Comparison of ENCODE assay signal across 17 mouse cellular contexts in genomic region chr3:108689979-108690378, GRCm38 (mm10). TPM values are rescaled to one million over a fixed set of nuclear protein-coding genes. Genes with fewer than 3 reads are reported as not detected.
DNase-seq lines count a peak whose midpoint lies in the region; ATAC-seq lines count a peak whose summit lies in the region.
"Had no signal": no experiment of that assay in that cellular context is flagged by ENCODE, and none has a peak within 500 bp of the region (broad histone marks: within the 10 kb centered on the region; RNA-seq: fewer than 3 reads in every experiment).

No protein-coding gene starts in this region.

- H3K27ac ChIP-seq in embryonic facial prominence, embryonic 11.5 days (replicated peaks; ENCODE audit: low read depth, low read length), result no peak overlapping the region
- H3K27ac ChIP-seq in embryonic facial prominence, embryonic 10.5 days (replicated peaks), result no peak overlapping the region
- H3K27ac ChIP-seq in lung, embryonic 16.5 days (ENCODE audit: low read length), result no peak overlapping the region
- H3K27ac ChIP-seq in embryonic facial prominence, embryonic 13.5 days, result peak overlapping the region; percentile 82
- peak overlapping the region; percentile 80 for H3K27ac ChIP-seq in limb, embryonic 15.5 days
- H3K27ac ChIP-seq: liver, embryonic 15.5 days had no signal

- no peaks in the 10 kb centered on the region for H3K9me3 ChIP-seq in embryonic facial prominence, embryonic 11.5 days (replicated peaks; ENCODE audit: control insufficient read depth, low read length)
- H3K9me3 ChIP-seq in embryonic facial prominence, embryonic 10.5 days, result no peaks in the 10 kb centered on the region
- no peaks in the 10 kb centered on the region for H3K9me3 ChIP-seq in lung, embryonic 16.5 days (ENCODE audit: control insufficient read depth, low read length)
- no peaks in the 10 kb centered on the region for H3K9me3 ChIP-seq in embryonic facial prominence, embryonic 13.5 days
- H3K9me3 ChIP-seq in limb, embryonic 15.5 days, result no peaks in the 10 kb centered on the region
- H3K9me3 ChIP-seq: G1E; liver, embryonic 15.5 days had no signal

- no peak overlapping the region for H3K4me2 ChIP-seq in embryonic facial prominence, embryonic 11.5 days (ENCODE audit: low read depth, low read length)
- no peak overlapping the region for H3K4me2 ChIP-seq in lung, embryonic 16.5 days (ENCODE audit: low read depth, low read length)
- H3K4me2 ChIP-seq in embryonic facial prominence, embryonic 13.5 days, result peak overlapping the region; percentile 19; the same call in 1 of the 2 replicates
- no peak overlapping the region for H3K4me2 ChIP-seq in limb, embryonic 15.5 days
- H3K4me2 ChIP-seq: liver, embryonic 15.5 days had no signal

- WGBS in embryonic facial prominence, embryonic 11.5 days, result 61% methylated on average over 4 of the region's 4 CpGs
- WGBS in embryonic facial prominence, embryonic 10.5 days, result 87% methylated on average over 4 of the region's 4 CpGs
- WGBS in lung, embryonic 16.5 days, result 61% methylated on average over 4 of the region's 4 CpGs
- WGBS in embryonic facial prominence, embryonic 13.5 days, result 26% methylated on average over 4 of the region's 4 CpGs
- WGBS in limb, embryonic 15.5 days, result 25% methylated on average over 4 of the region's 4 CpGs

- H3K4me1 ChIP-seq in embryonic facial prominence, embryonic 11.5 days (ENCODE audit: control insufficient read depth, insufficient read depth, low read length), result no peaks in the 10 kb centered on the region
- no peaks in the 10 kb centered on the region for H3K4me1 ChIP-seq in embryonic facial prominence, embryonic 10.5 days
- no peaks in the 10 kb centered on the region for H3K4me1 ChIP-seq in lung, embryonic 16.5 days (replicated peaks; ENCODE audit: control insufficient read depth, insufficient read depth, low read length)
- peaks cover 24% of the 10 kb centered on the region for H3K4me1 ChIP-seq in embryonic facial prominence, embryonic 13.5 days
- peaks cover 21% of the 10 kb centered on the region for H3K4me1 ChIP-seq in limb, embryonic 15.5 days
- H3K4me1 ChIP-seq: liver, embryonic 15.5 days had no signal

- H3K27me3 ChIP-seq in embryonic facial prominence, embryonic 11.5 days (ENCODE audit: control insufficient read depth, insufficient read depth, low read length), result no peaks in the 10 kb centered on the region
- no peaks in the 10 kb centered on the region for H3K27me3 ChIP-seq in embryonic facial prominence, embryonic 10.5 days (replicated peaks; ENCODE audit: low read depth, poor library complexity, severe bottlenecking)
- no peaks in the 10 kb centered on the region for H3K27me3 ChIP-seq in lung, embryonic 16.5 days (ENCODE audit: control insufficient read depth, insufficient read depth, low read depth, low read length)
- H3K27me3 ChIP-seq in embryonic facial prominence, embryonic 13.5 days, result no peaks in the 10 kb centered on the region
- no peaks in the 10 kb centered on the region for H3K27me3 ChIP-seq in limb, embryonic 15.5 days
- H3K27me3 ChIP-seq: liver, embryonic 15.5 days had no signal

- peaks cover 6% of the 10 kb centered on the region for H3K36me3 ChIP-seq in embryonic facial prominence, embryonic 11.5 days (replicated peaks; ENCODE audit: control insufficient read depth, insufficient read depth, low read depth, low read length)
- peaks cover 79% of the 10 kb centered on the region for H3K36me3 ChIP-seq in embryonic facial prominence, embryonic 10.5 days (replicated peaks)
- peaks cover 16% of the 10 kb centered on the region for H3K36me3 ChIP-seq in lung, embryonic 16.5 days (ENCODE audit: control insufficient read depth, insufficient read depth, low read length)
- peaks cover 55% of the 10 kb centered on the region for H3K36me3 ChIP-seq in embryonic facial prominence, embryonic 13.5 days
- H3K36me3 ChIP-seq in limb, embryonic 15.5 days, result peaks cover 48% of the 10 kb centered on the region

- DNase-seq in embryonic facial prominence, embryonic 11.5 days (ENCODE audit: low spot score), result peak; percentile 35
- no peak for DNase-seq in embryonic facial prominence, embryonic 10.5 days (ENCODE audit: low spot score)
- no peak for DNase-seq in lung, postnatal 25 days (ENCODE audit: low spot score)
- DNase-seq in ovary, postnatal 10 days (ENCODE audit: low spot score), result no peak
- no peak for DNase-seq in natural killer cell, adult 2 months (ENCODE audit: low spot score in 2 of 2)
- DNase-seq: B cell, adult 2 months; cerebellum, postnatal 14 days; gastrocnemius, adult 2 months; heart, postnatal 14 days; kidney, adult 18-20 months; kidney, postnatal 4 days had no signal

- H3K4me3 ChIP-seq in embryonic facial prominence, embryonic 11.5 days (ENCODE audit: low read depth, low read length), result no peak overlapping the region
- no peak overlapping the region for H3K4me3 ChIP-seq in embryonic facial prominence, embryonic 10.5 days
- no peak overlapping the region for H3K4me3 ChIP-seq in lung, embryonic 16.5 days (ENCODE audit: low read length)
- no peak overlapping the region for H3K4me3 ChIP-seq in embryonic facial prominence, embryonic 13.5 days
- no peak overlapping the region for H3K4me3 ChIP-seq in limb, embryonic 15.5 days
- H3K4me3 ChIP-seq: gastrocnemius, adult 2 months; liver, embryonic 15.5 days had no signal

- H3K9ac ChIP-seq in embryonic facial prominence, embryonic 11.5 days (replicated peaks; ENCODE audit: low read length), result no peak overlapping the region
- H3K9ac ChIP-seq in lung, embryonic 16.5 days (ENCODE audit: low read length), result no peak overlapping the region
- no peak overlapping the region for H3K9ac ChIP-seq in embryonic facial prominence, embryonic 13.5 days
- H3K9ac ChIP-seq in limb, embryonic 15.5 days, result no peak overlapping the region
- H3K9ac ChIP-seq: liver, embryonic 15.5 days had no signal

- no peak for ATAC-seq in embryonic facial prominence, embryonic 11.5 days (replicated peaks; ENCODE audit: insufficient number of reproducible peaks, low FRiP score, low TSS enrichment, low read depth)
- peak; percentile 41; the same call in 1 of the 2 replicates for ATAC-seq in lung, embryonic 16.5 days (ENCODE audit: low read depth)
- peak; percentile 72 for ATAC-seq in embryonic facial prominence, embryonic 13.5 days (ENCODE audit: insufficient number of reproducible peaks, insufficient read depth, low FRiP score, low TSS enrichment, low read depth)
- peak; percentile 61; the same call in 1 of the 2 replicates for ATAC-seq in limb, embryonic 15.5 days (ENCODE audit: insufficient number of reproducible peaks, low FRiP score, low TSS enrichment, low read depth)
- ATAC-seq: hindbrain, embryonic 16.5 days had no signal

RNA-seq across cellular contexts. Expression of gene Gpsm2, which starts 32.1 kb away (rescaled TPM):
- polyA plus RNA-seq in embryonic facial prominence, embryonic 11.5 days (2014; fragmentation: Nextera tagmentation; extraction: Ambion mirVana), result 99.1 and 99.3 TPM in 2 replicates
- polyA plus RNA-seq in embryonic facial prominence, embryonic 10.5 days (2016; fragmentation: Nextera tagmentation; extraction: Ambion mirVana), result 76.0 and 80.2 TPM in 2 replicates
- 43.3 and 43.8 TPM in 2 replicates for polyA plus RNA-seq in lung, embryonic 16.5 days (2015; fragmentation: Nextera tagmentation; extraction: Ambion mirVana)
- 64.9 and 71.8 TPM in 2 replicates for polyA plus RNA-seq in embryonic facial prominence, embryonic 13.5 days (2015; fragmentation: Nextera tagmentation; extraction: Ambion mirVana)
- polyA plus RNA-seq in limb, embryonic 15.5 days (2015; fragmentation: Nextera tagmentation; extraction: Ambion mirVana), result 95.9 and 103 TPM in 2 replicates

RNA-seq across cellular contexts. Expression of gene Clcc1, which starts 36.3 kb away (rescaled TPM):
- 73.2 and 79.8 TPM in 2 replicates for polyA plus RNA-seq in embryonic facial prominence, embryonic 11.5 days (2014; fragmentation: Nextera tagmentation; extraction: Ambion mirVana)
- 66.6 and 68.2 TPM in 2 replicates for polyA plus RNA-seq in embryonic facial prominence, embryonic 10.5 days (2016; fragmentation: Nextera tagmentation; extraction: Ambion mirVana)
- 84.4 and 91.7 TPM in 2 replicates for polyA plus RNA-seq in lung, embryonic 16.5 days (2015; fragmentation: Nextera tagmentation; extraction: Ambion mirVana)
- 104 and 111 TPM in 2 replicates for polyA plus RNA-seq in embryonic facial prominence, embryonic 13.5 days (2015; fragmentation: Nextera tagmentation; extraction: Ambion mirVana)
- 91.5 and 98.2 TPM in 2 replicates for polyA plus RNA-seq in limb, embryonic 15.5 days (2015; fragmentation: Nextera tagmentation; extraction: Ambion mirVana)

RNA-seq across cellular contexts. Expression of gene Aknad1, which starts 49.5 kb away (rescaled TPM):
- 0.15 and 0.20 TPM in 2 replicates for polyA plus RNA-seq in embryonic facial prominence, embryonic 11.5 days (2014; fragmentation: Nextera tagmentation; extraction: Ambion mirVana)
- polyA plus RNA-seq in embryonic facial prominence, embryonic 10.5 days (2016; fragmentation: Nextera tagmentation; extraction: Ambion mirVana), result 0.06 TPM in 1 of 2 replicates, not detected in the other
- polyA plus RNA-seq in lung, embryonic 16.5 days (2015; fragmentation: Nextera tagmentation; extraction: Ambion mirVana), result not detected in 2 replicates
- 0.28 and 0.29 TPM in 2 replicates for polyA plus RNA-seq in embryonic facial prominence, embryonic 13.5 days (2015; fragmentation: Nextera tagmentation; extraction: Ambion mirVana)
- polyA plus RNA-seq in limb, embryonic 15.5 days (2015; fragmentation: Nextera tagmentation; extraction: Ambion mirVana), result 1.3 and 1.5 TPM in 2 replicates
- polyA plus RNA-seq: G1E; hindbrain, embryonic 16.5 days had no signal

Comparison
In these comparisons a context has a peak if more than half of its experiments do, and no peak if none do; other contexts are left out.
1. H3K27ac ChIP-seq: peak in embryonic facial prominence, embryonic 13.5 days (single experiment) and limb, embryonic 15.5 days (single experiment); none in embryonic facial prominence, embryonic 11.5 days (single experiment), embryonic facial prominence, embryonic 10.5 days (single experiment) and lung, embryonic 16.5 days (single experiment).